Mouse (Mus musculus) heart, postnatal 0 days (tissue): ENCODE results near the gene Fcgr3.

Source experiments
- CTCF ChIP-seq: IDR thresholded peaks from 2 replicates; pipeline ENCODE4 v1.5.1; 2016; ENCODE audit warnings: antibody characterized with exemption, control low read depth, low read depth
- EP300 ChIP-seq: IDR thresholded peaks from 2 replicates; pipeline ENCODE4 v1.6.1; 2016; ENCODE audit warnings: antibody characterized with exemption, low read depth

- no peak for TF ChIP-seq CTCF
- TF ChIP-seq EP300 = no peak
Measured at GRCm38 (mm10) chr1:171019311-171019950, 45.3 kb downstream of the Fcgr3 start.
